In genomic region chr4:128635894-128636585, GRCm38 (mm10) we compare ENCODE assay signal across 10 mouse cellular contexts. TPM values are rescaled to one million over a fixed set of nuclear protein-coding genes. Genes with fewer than 3 reads are reported as not detected.
DNase-seq lines count a peak whose midpoint lies in the region; ATAC-seq and TF ChIP-seq lines count a peak whose summit lies in the region.
"Had no signal": no experiment of that assay in that cellular context is flagged by ENCODE, and none has a peak within 500 bp of the region (broad histone marks: within the 10 kb centered on the region; RNA-seq: fewer than 3 reads in every experiment).

No protein-coding gene starts in this region.

- peak; percentile 58 to 79 for DNase-seq in adrenal gland, adult (ENCODE audit: inconsistent age in 2 of 2, low spot score in 1 of 2)
- DNase-seq in adrenal gland, postnatal 4 days (ENCODE audit: low spot score in 2 of 2): no peak
- peak; percentile 45 for DNase-seq in ES-E14 (ENCODE audit: low read depth, low spot score)
- DNase-seq in limb, embryonic 10.5 days (ENCODE audit: low spot score): no peak
- DNase-seq in cerebellum, postnatal 25 days: no peak
- DNase-seq in spleen, postnatal 36 days (ENCODE audit: low spot score in 2 of 2): no peak
- DNase-seq in heart, postnatal 36 days: no peak
- DNase-seq: heart, adult 11 months had no signal

- H3K4me1 ChIP-seq in ES-E14 (ENCODE audit: control insufficient read depth in 2 of 2, insufficient read depth in 2 of 2, low read length in 2 of 2, poor library complexity in 1 of 2): peaks cover 2 to 5% of the 10 kb centered on the region in 2 experiments; a peak in 2 of 4 replicates
- H3K4me1 ChIP-seq in intestine, postnatal 0 days (replicated peaks; ENCODE audit: control insufficient read depth, insufficient read depth, low read length): peaks cover 12% of the 10 kb centered on the region; the same call in 1 of the 2 replicates
- peaks cover 63% of the 10 kb centered on the region for H3K4me1 ChIP-seq in limb, embryonic 10.5 days

- H3K9me3 ChIP-seq in ES-E14 (ENCODE audit: control insufficient read depth, insufficient read depth, low read depth, low read length): no peaks in the 10 kb centered on the region
- no peaks in the 10 kb centered on the region for H3K9me3 ChIP-seq in intestine, postnatal 0 days (ENCODE audit: control insufficient read depth)
- H3K9me3 ChIP-seq in limb, embryonic 10.5 days (replicated peaks): no peaks in the 10 kb centered on the region

- no peak overlapping the region for H3K4me3 ChIP-seq in ES-E14 (ENCODE audit: insufficient read depth in 1 of 2, low read depth in 1 of 2, low read length in 2 of 2, poor library complexity in 1 of 2, severe bottlenecking in 1 of 2)
- H3K4me3 ChIP-seq in intestine, postnatal 0 days (ENCODE audit: low read depth, low read length): no peak overlapping the region
- no peak overlapping the region for H3K4me3 ChIP-seq in limb, embryonic 10.5 days

- no peak overlapping the region for H3K4me2 ChIP-seq in intestine, postnatal 0 days (replicated peaks; ENCODE audit: low read depth)

- 0 out of 2 replicates have a peak, but pooled peaks have one; percentile 15 for TF ChIP-seq CTCF in intestine, postnatal 0 days (IDR thresholded peaks at IDR 0.05; ENCODE audit: low read depth)

- H3K27me3 ChIP-seq in intestine, postnatal 0 days (replicated peaks; ENCODE audit: control insufficient read depth, insufficient read depth, low read length): no peaks in the 10 kb centered on the region
- H3K27me3 ChIP-seq in limb, embryonic 10.5 days (ENCODE audit: low read depth, poor library complexity, severe bottlenecking): no peaks in the 10 kb centered on the region

- in situ Hi-C loops in ES-E14 (cut with MboI; ENCODE audit: low sequenced_read_pairs in 2 of 2, unreplicated experiment in 2 of 2): no loop called here

- 46% methylated on average over 10 of the region's 10 CpGs for WGBS in intestine, postnatal 0 days
- WGBS in limb, embryonic 10.5 days: 55% methylated on average over 10 of the region's 10 CpGs

- intact Hi-C loops in heart, postnatal 36 days (cut with DNase I): no loop called here

- no peaks in the 10 kb centered on the region for H3K36me3 ChIP-seq in ES-E14 (ENCODE audit: control insufficient read depth, insufficient read depth, low read length, poor library complexity, severe bottlenecking)
- no peaks in the 10 kb centered on the region for H3K36me3 ChIP-seq in intestine, postnatal 0 days (ENCODE audit: control insufficient read depth, insufficient read depth)
- H3K36me3 ChIP-seq in limb, embryonic 10.5 days: no peaks in the 10 kb centered on the region

- no peak overlapping the region for H3K27ac ChIP-seq in ES-E14 (ENCODE audit: insufficient read depth, low read depth, low read length, poor library complexity, severe bottlenecking)
- no peak overlapping the region for H3K27ac ChIP-seq in intestine, postnatal 0 days (ENCODE audit: low read depth, low read length)
- H3K27ac ChIP-seq in limb, embryonic 10.5 days: peak overlapping the region; percentile 81

- no peak for ATAC-seq in intestine, postnatal 0 days
- ATAC-seq: forebrain, embryonic 16.5 days had no signal

- H3K9ac ChIP-seq in ES-E14 (ENCODE audit: insufficient read depth, low read depth, low read length, poor library complexity, severe bottlenecking): no peak overlapping the region
- no peak overlapping the region for H3K9ac ChIP-seq in intestine, postnatal 0 days (ENCODE audit: low read depth, low read length)

TF ChIP-seq in ES-E14, 5 proteins besides CTCF, POLR2A, EP300 and RAD21:
- no peak for TF ChIP-seq MAFK (IDR thresholded peaks at IDR 0.05; ENCODE audit: insufficient read depth, low read depth, low read length)

RNA-seq across cellular contexts. Expression of gene Tlr12, which starts 17.6 kb away (rescaled TPM):
- total RNA-seq in adrenal gland, postnatal 4 days (2021): 1 to 10 TPM in 1 of 2 experiments, under 1 TPM in 1; 0.87 to 1.4 TPM
- total RNA-seq in ES-E14 (2012; rRNA removed): not detected in 2 replicates
- 2.1 and 2.5 TPM in 2 replicates for polyA plus RNA-seq in intestine, postnatal 0 days (2015; fragmentation: Nextera tagmentation; extraction: Ambion mirVana)
- polyA plus RNA-seq in limb, embryonic 10.5 days (2016; fragmentation: Nextera tagmentation; extraction: Ambion mirVana): 0.87 and 1.3 TPM in 2 replicates
- under 1 TPM; 0.11 to 0.56 TPM for total RNA-seq in heart, postnatal 36 days (2021)

RNA-seq across cellular contexts. Expression of gene Phc2, which starts 18.5 kb away (rescaled TPM):
- 10 to 100 TPM; 91.8 to 95.1 TPM for total RNA-seq in adrenal gland, postnatal 4 days (2021)
- total RNA-seq in ES-E14 (2012; rRNA removed): 18.0 and 29.8 TPM in 2 replicates
- 22.9 and 25.4 TPM in 2 replicates for polyA plus RNA-seq in intestine, postnatal 0 days (2015; fragmentation: Nextera tagmentation; extraction: Ambion mirVana)
- 71.1 and 76.8 TPM in 2 replicates for polyA plus RNA-seq in limb, embryonic 10.5 days (2016; fragmentation: Nextera tagmentation; extraction: Ambion mirVana)
- 10 to 100 TPM; 32.2 to 45.7 TPM for total RNA-seq in heart, postnatal 36 days (2021)

RNA-seq across cellular contexts. Expression of gene Zscan20, which starts 26.1 kb away (rescaled TPM):
- 1 to 10 TPM; 5.9 to 7.6 TPM for total RNA-seq in adrenal gland, postnatal 4 days (2021)
- total RNA-seq in ES-E14 (2012; rRNA removed): 9.0 and 14.2 TPM in 2 replicates
- 0.87 and 1.0 TPM in 2 replicates for polyA plus RNA-seq in intestine, postnatal 0 days (2015; fragmentation: Nextera tagmentation; extraction: Ambion mirVana)
- 7.0 and 7.5 TPM in 2 replicates for polyA plus RNA-seq in limb, embryonic 10.5 days (2016; fragmentation: Nextera tagmentation; extraction: Ambion mirVana)
- 1 to 10 TPM; 4.0 to 5.6 TPM for total RNA-seq in heart, postnatal 36 days (2021)

Comparison
In these comparisons a context has a peak if more than half of its experiments do, and no peak if none do; other contexts are left out.
1. DNase-seq: peak in adrenal gland, adult (2 of 2) and ES-E14 (single experiment); none in adrenal gland, postnatal 4 days (0 of 2), limb, embryonic 10.5 days (single experiment), cerebellum, postnatal 25 days (0 of 2), spleen, postnatal 36 days (0 of 2) and heart, postnatal 36 days (0 of 2).